Mouse (Mus musculus) hindbrain, postnatal 0 days (tissue): ENCODE data around the gene Hist3h2ba. TPM values are rescaled to one million over a fixed set of nuclear protein-coding genes. Genes with fewer than 3 reads are reported as not detected.

Experiments
- ATAC-seq: fragments of 200-750 bp; cut with Nextera tagmentation; 2 replicates; pipeline ENCODE4 v1.8.0; 2017; ENCODE audit warnings: mild to moderate bottlenecking, moderate TSS enrichment, moderate library complexity
- DNase-seq: peaks from one replicate; pipeline ENCODE4 v3.0.0-alpha.2; 2015; ENCODE audit warnings: low spot score
- H3K27ac ChIP-seq: fragments of 300-500 bp; sonication (generic); 2 replicates; pipeline ENCODE4 v1.5.1; 2014; ENCODE audit warnings: mild to moderate bottlenecking
- H3K27me3 ChIP-seq: fragments of 300-500 bp; sonication (generic); 2 replicates; pipeline ENCODE4 v1.6.1; 2014; ENCODE audit warnings: low read length, mixed read lengths; ENCODE audit not compliant: insufficient read depth
- H3K36me3 ChIP-seq: fragments of 300-500 bp; sonication (generic); 2 replicates; pipeline ENCODE4 v1.6.1; 2014; ENCODE audit warnings: low read length, mixed read lengths; ENCODE audit not compliant: insufficient read depth
- H3K4me1 ChIP-seq: fragments of 300-500 bp; sonication (generic); 2 replicates; pipeline ENCODE4 v1.6.1; 2014; ENCODE audit warnings: antibody characterized with exemption, low read length, mixed read lengths; ENCODE audit not compliant: insufficient read depth
- H3K4me2 ChIP-seq: fragments of 300-500 bp; sonication (generic); 2 replicates; pipeline ENCODE4 v1.6.1; 2014; ENCODE audit warnings: low read depth, mild to moderate bottlenecking, low read length, moderate library complexity, mixed read lengths
- H3K4me3 ChIP-seq: fragments of 300-500 bp; sonication (generic); 2 replicates; pipeline ENCODE4 v1.5.1; 2014; ENCODE audit warnings: low read length
- H3K9ac ChIP-seq: fragments of 300-500 bp; sonication (generic); replicated peaks from 2 replicates; pipeline ENCODE4 v1.6.1; 2014; ENCODE audit warnings: mild to moderate bottlenecking, low read length, moderate library complexity, mixed read lengths
- H3K9me3 ChIP-seq: fragments of 300-500 bp; sonication (generic); 2 replicates; pipeline ENCODE4 v1.6.1; 2016; ENCODE audit warnings: low read length, mixed read lengths
- CTCF ChIP-seq: IDR thresholded peaks from 2 replicates; pipeline ENCODE4 v1.5.1; 2016; ENCODE audit warnings: antibody characterized with exemption, control low read depth, low read depth
- WGBS: fragments of 180-500 bp; shearing (Covaris S2); extraction: QIAGEN DNeasy Blood & Tissue Kit; methylation state at CpG from one replicate; pipeline ENCODE4 v1.1.7; 2014; 5-methylcytosine and 5-hydroxymethylcytosine counted together
- polyA plus RNA-seq: library from polyadenylated mRNA; unstranded; fragments of >200 nt; fragmentation: Nextera tagmentation; extraction: Ambion mirVana; gene quantifications from 2 replicates; pipeline ENCODE4 v1.2.1, GENCODE M21; 2015
- total RNA-seq: library from RNA; depleted of rRNA; stranded (reverse); fragments of >200 nt; gene quantifications from 2 replicates; pipeline ENCODE4 v1.2.3, GENCODE M21; 2014; rRNA removed

Gene Hist3h2ba
- total RNA-seq (625 and 1,276 TPM in 2 replicates), polyA plus RNA-seq (103 and 109 TPM in 2 replicates)

GRCm38 (mm10) chr11:58948542-58949479 is at the start of gene Hist3h2ba:
Gene Hist3h2ba (plus strand): TSS chr11:58948920.
- under 1% methylated on average over 42 of the region's 48 CpGs for WGBS
- H3K27me3 ChIP-seq, result no peaks in the 10 kb centered on the region
- ATAC-seq, result peak; percentile 92
- H3K4me2 ChIP-seq, result peak within 1 kb of the TSS; percentile 68
- no peaks in the 10 kb centered on the region for H3K4me1 ChIP-seq
- no peaks in the 10 kb centered on the region for H3K9me3 ChIP-seq
- TF ChIP-seq CTCF, result no peak
- peak within 1 kb of the TSS; percentile 56 for H3K4me3 ChIP-seq
- DNase-seq, result peak; percentile 94
- peak within 1 kb of the TSS; percentile 97 for H3K27ac ChIP-seq
- H3K9ac ChIP-seq, result peak within 1 kb of the TSS; percentile 80
- H3K36me3 ChIP-seq, result no peaks in the 10 kb centered on the region

- H3K4me2 ChIP-seq, result no peak overlapping the region
- no peak for ATAC-seq
These were observed 47.6 kb upstream of the Hist3h2ba start for GRCm38 (mm10) chr11:58901080-58901479.

GRCm38 (mm10) chr11:58903511-58904409 is 45.0 kb upstream of the Hist3h2ba start, which contains the start of gene Zfp39:
Gene Zfp39 (minus strand): TSS chr11:58904225.
- Histone ChIP-seq H3K27me3 (no peaks in the 10 kb centered on the region), H3K4me2 (peak within 1 kb of the TSS; percentile 79), H3K9ac (peak within 1 kb of the TSS; percentile 82), H3K9me3 (no peaks in the 10 kb centered on the region), H3K36me3 (peaks cover 17% of the 10 kb centered on the region; the same call in 1 of the 2 replicates), H3K4me1 (peaks cover 9% of the 10 kb centered on the region; the same call in 1 of the 2 replicates), H3K27ac (peak within 1 kb of the TSS; percentile 90), H3K4me3 (peak within 1 kb of the TSS; percentile 68)
- DNase-seq (peak; percentile 96), ATAC-seq (peak; percentile 99)
- no peak for TF ChIP-seq CTCF
- under 1% methylated on average over 40 of the region's 40 CpGs for WGBS

More at GRCm38 (mm10) chr11:58901080-58901479, 47.6 kb upstream of the Hist3h2ba start:
- no peak overlapping the region for H3K4me3 ChIP-seq
- no peak overlapping the region for H3K9ac ChIP-seq
- peaks cover 9% of the 10 kb centered on the region; the same call in 1 of the 2 replicates for H3K4me1 ChIP-seq
- no peaks in the 10 kb centered on the region for H3K27me3 ChIP-seq
- H3K27ac ChIP-seq, result no peak overlapping the region
- H3K9me3 ChIP-seq, result no peaks in the 10 kb centered on the region
- peaks cover 22% of the 10 kb centered on the region; the same call in 1 of the 2 replicates for H3K36me3 ChIP-seq
- no peak for DNase-seq
- no peak for TF ChIP-seq CTCF

- ATAC-seq (peak; percentile 36; the same call in 1 of the 2 replicates), DNase-seq (no peak)
- Histone ChIP-seq H3K4me1 (peaks cover 9% of the 10 kb centered on the region; the same call in 1 of the 2 replicates), H3K4me2 (peak overlapping the region; percentile 79), H3K36me3 (peaks cover 11% of the 10 kb centered on the region; the same call in 1 of the 2 replicates), H3K27ac (peak overlapping the region; percentile 90; the same call in 1 of the 2 replicates), H3K9ac (peak overlapping the region; percentile 82), H3K27me3 (no peaks in the 10 kb centered on the region), H3K4me3 (peak overlapping the region; percentile 68), H3K9me3 (no peaks in the 10 kb centered on the region)
- TF ChIP-seq CTCF, result no peak
- WGBS, result 2% methylated on average over 8 of the region's 8 CpGs
These were observed 44.4 kb upstream of the Hist3h2ba start for GRCm38 (mm10) chr11:58904410-58904718.

GRCm38 (mm10) chr11:58904838-58905237 is 43.9 kb upstream of the Hist3h2ba start:
- Histone ChIP-seq H3K4me1 (peaks cover 9% of the 10 kb centered on the region; the same call in 1 of the 2 replicates), H3K27ac (no peak overlapping the region), H3K9ac (no peak overlapping the region), H3K4me3 (no peak overlapping the region), H3K9me3 (no peaks in the 10 kb centered on the region), H3K36me3 (peaks cover 9% of the 10 kb centered on the region; the same call in 1 of the 2 replicates), H3K27me3 (no peaks in the 10 kb centered on the region), H3K4me2 (peak overlapping the region; percentile 79; the same call in 1 of the 2 replicates)
- no peak for TF ChIP-seq CTCF
- DNase-seq (peak; percentile 58), ATAC-seq (no peak)
- 53% methylated on average over 6 of the region's 6 CpGs for WGBS

- WGBS, result 92% methylated on average over 1 of the region's 1 CpGs
- ATAC-seq (no peak), DNase-seq (no peak)
- no peak for TF ChIP-seq CTCF
- peak overlapping the region; percentile 68; the same call in 1 of the 2 replicates for H3K4me2 ChIP-seq
- no peak overlapping the region for H3K4me3 ChIP-seq
- no peaks in the 10 kb centered on the region for H3K9me3 ChIP-seq
- no peaks in the 10 kb centered on the region for H3K4me1 ChIP-seq
- H3K27me3 ChIP-seq, result no peaks in the 10 kb centered on the region
- H3K27ac ChIP-seq, result no peak overlapping the region
- no peaks in the 10 kb centered on the region for H3K36me3 ChIP-seq
- peak overlapping the region; percentile 51 for H3K9ac ChIP-seq
These were observed 34.9 kb upstream of the Hist3h2ba start for GRCm38 (mm10) chr11:58913776-58914175.
